Mouse (Mus musculus) CH12.LX (cell line): Measurements from ENCODE around the gene Gm19402. TPM values are rescaled to one million over a fixed set of nuclear protein-coding genes. Genes with fewer than 3 reads are reported as not detected.
"Not testable (repeated sequence)": the region's sequence is repeated elsewhere in the genome, so short reads cannot be mapped to it uniquely, and the experiment has no call there.

ENCODE experiments used
- DNase-seq: peaks from one replicate; pipeline ENCODE4 v3.0.0-alpha.2; 2013; ENCODE audit errors: extremely low read depth
- H3K27ac ChIP-seq: 2 replicates; pipeline ENCODE4 v1.5.1; 2012; ENCODE audit warnings: low read depth, mild to moderate bottlenecking, control low read depth, moderate library complexity; ENCODE audit not compliant: insufficient read depth
- H3K27me3 ChIP-seq: replicated peaks from 2 replicates; pipeline ENCODE3; 2012; ENCODE audit warnings: inconsistent platforms
- H3K36me3 ChIP-seq, 2 experiments: replicated peaks in 1 of 2; 2 replicates each; pipeline versions ENCODE3 to v1.6.1; 2012; ENCODE audit warnings: inconsistent platforms in 1 of 2, low read length in 1 of 2, mild to moderate bottlenecking in 1 of 2, mixed read lengths in 1 of 2, moderate library complexity in 1 of 2; ENCODE audit not compliant: control insufficient read depth in 1 of 2, insufficient read depth in 1 of 2
- H3K4me1 ChIP-seq, 2 experiments: 2 replicates each; pipeline ENCODE4 v1.6.1; 2012; ENCODE audit warnings: inconsistent platforms in 1 of 2, moderate library complexity in 1 of 2; ENCODE audit not compliant: insufficient read depth in 2 of 2, control insufficient read depth in 1 of 2
- H3K4me2 ChIP-seq: 2 replicates; pipeline ENCODE4 v1.6.1; 2012; ENCODE audit warnings: low read depth, mild to moderate bottlenecking, control low read depth; ENCODE audit not compliant: poor library complexity, insufficient read depth, severe bottlenecking
- H3K4me3 ChIP-seq, 3 experiments: fragments of 150-350 bp in 1 of 3; sonication (generic) in 1 of 3; replicated peaks in 1 of 3; 2 replicates each; pipeline versions ENCODE3 to v1.5.1; 2011 to 2012; ENCODE audit warnings: low read depth in 2 of 3, low read length in 2 of 3, mild to moderate bottlenecking in 2 of 3, moderate library complexity in 2 of 3, control low read depth in 1 of 3, improper control_type of control experiment in 1 of 3, inconsistent platforms in 1 of 3, mixed read lengths in 1 of 3; ENCODE audit not compliant: poor library complexity in 1 of 3
- H3K79me2 ChIP-seq: replicated peaks from 2 replicates; pipeline ENCODE4 v1.6.1; 2012; ENCODE audit warnings: mild to moderate bottlenecking, moderate library complexity; ENCODE audit not compliant: control insufficient read depth, poor library complexity, insufficient read depth, severe bottlenecking; ENCODE audit errors: extremely low read depth
- H3K9ac ChIP-seq: 2 replicates; pipeline ENCODE4 v1.6.1; 2012; ENCODE audit warnings: low read depth, mild to moderate bottlenecking, control low read depth, moderate library complexity; ENCODE audit not compliant: insufficient read depth
- H3K9me3 ChIP-seq: replicated peaks from 2 replicates; pipeline ENCODE3; 2012; ENCODE audit warnings: low read length, inconsistent platforms, mixed read lengths
- BHLHE40 ChIP-seq: IDR thresholded peaks from 2 replicates; pipeline ENCODE4 v1.6.1; 2011; ENCODE audit warnings: mild to moderate bottlenecking, low read depth, low read length, improper control_type of control experiment
- CTCF ChIP-seq, 2 experiments: IDR thresholded peaks in 1 of 2; conservative IDR thresholded peaks in 1 of 2; 2 replicates each; pipeline ENCODE4 v1.5.1; 2011 to 2012; ENCODE audit warnings: low read depth in 2 of 2, low read length in 2 of 2, improper control_type of control experiment in 1 of 2, inconsistent platforms in 1 of 2, mild to moderate bottlenecking in 1 of 2, moderate library complexity in 1 of 2
- E2F4 ChIP-seq: IDR thresholded peaks from 2 replicates; pipeline ENCODE4 v1.6.1; 2011; ENCODE audit warnings: low read depth, low read length, improper control_type of control experiment; ENCODE audit not compliant: insufficient replicate concordance
- HCFC1 ChIP-seq: IDR thresholded peaks from 2 replicates; pipeline ENCODE4 v1.6.1; 2012; ENCODE audit warnings: low read depth, mild to moderate bottlenecking, inconsistent platforms, low read length, improper control_type of control experiment
- JUN ChIP-seq: IDR thresholded peaks from 2 replicates; pipeline ENCODE4 v1.6.1; 2011; ENCODE audit warnings: low read depth, mild to moderate bottlenecking, low read length, improper control_type of control experiment, moderate library complexity; ENCODE audit not compliant: insufficient read depth
- JUND ChIP-seq: conservative IDR thresholded peaks from 2 replicates; pipeline ENCODE4 v1.6.1; 2011; ENCODE audit warnings: low read depth, low read length, improper control_type of control experiment
- MAFK ChIP-seq: IDR thresholded peaks from 2 replicates; pipeline ENCODE4 v1.6.1; 2011; ENCODE audit warnings: low read length, improper control_type of control experiment; ENCODE audit not compliant: insufficient replicate concordance
- MAX ChIP-seq: IDR thresholded peaks from 2 replicates; pipeline ENCODE4 v1.6.1; 2011; ENCODE audit warnings: low read length, improper control_type of control experiment
- MAZ ChIP-seq: IDR thresholded peaks from 2 replicates; pipeline ENCODE4 v1.6.1; 2012; ENCODE audit warnings: low read depth, mild to moderate bottlenecking, inconsistent platforms, low read length, improper control_type of control experiment, moderate library complexity
- MEF2A ChIP-seq: IDR thresholded peaks from 2 replicates; pipeline ENCODE4 v1.6.1; 2014; ENCODE audit warnings: low read depth, mild to moderate bottlenecking, inconsistent platforms, low read length, improper control_type of control experiment, borderline replicate concordance
- MXI1 ChIP-seq: IDR thresholded peaks from 2 replicates; pipeline ENCODE4 v1.6.1; 2011; ENCODE audit warnings: mild to moderate bottlenecking, low read depth, low read length, improper control_type of control experiment
- MYC ChIP-seq: IDR thresholded peaks from 2 replicates; pipeline ENCODE4 v1.6.1; 2011; ENCODE audit warnings: low read depth, mild to moderate bottlenecking, improper control_type of control experiment, low read length
- TBP ChIP-seq: conservative IDR thresholded peaks from 2 replicates; pipeline ENCODE4 v1.6.1; 2011; ENCODE audit warnings: low read depth, low read length, improper control_type of control experiment
- USF2 ChIP-seq: conservative IDR thresholded peaks from 2 replicates; pipeline ENCODE4 v1.6.1; 2011; ENCODE audit warnings: low read depth, low read length, improper control_type of control experiment
- ZKSCAN1 ChIP-seq: IDR thresholded peaks from 2 replicates; pipeline ENCODE4 v1.6.1; 2012; ENCODE audit warnings: low read depth, inconsistent platforms, low read length, improper control_type of control experiment, borderline replicate concordance
- ZNF384 ChIP-seq: IDR thresholded peaks from 2 replicates; pipeline ENCODE4 v1.6.1; 2012; ENCODE audit warnings: low read depth, low read length, improper control_type of control experiment, inconsistent platforms
- dilution Hi-C: fragments of 300-500 bp; cut with MboI; formaldehyde crosslinking; loops from 2 replicates; pipeline ENCODE4 v1.14.3; 2020; ENCODE audit warnings: low sequenced_read_pairs; ENCODE audit not compliant: extremely low pct_unique_long_range_greater_than_20kb, extremely low pct_ligation_motif_present
- in situ Hi-C: fragments of 300-500 bp; cut with MboI; formaldehyde crosslinking; loops from 3 replicates; pipeline ENCODE4 v1.14.3; 2019; ENCODE audit warnings: low sequenced_read_pairs, low pct_ligation_motif_present, low pct_unique_long_range_greater_than_20kb, mixed read lengths
- polyA plus RNA-seq: library from polyadenylated mRNA; unstranded; fragments of >175 nt; gene quantifications from 2 replicates; pipeline ENCODE4 v1.2.1, GENCODE M21; 2012; ENCODE audit warnings: low read depth; ENCODE audit not compliant: insufficient read length
- total RNA-seq, 2 experiments: library from RNA; depleted of rRNA; stranded (reverse); fragments of 300-350 nt in 1 of 2; fragments of >200 nt in 1 of 2; gene quantifications; 2 replicates each; pipeline ENCODE4 v1.2.3; 2012 to 2014

Gene Gm19402
- total and polyA plus RNA-seq, 3 experiments, result not detected

DNA sequence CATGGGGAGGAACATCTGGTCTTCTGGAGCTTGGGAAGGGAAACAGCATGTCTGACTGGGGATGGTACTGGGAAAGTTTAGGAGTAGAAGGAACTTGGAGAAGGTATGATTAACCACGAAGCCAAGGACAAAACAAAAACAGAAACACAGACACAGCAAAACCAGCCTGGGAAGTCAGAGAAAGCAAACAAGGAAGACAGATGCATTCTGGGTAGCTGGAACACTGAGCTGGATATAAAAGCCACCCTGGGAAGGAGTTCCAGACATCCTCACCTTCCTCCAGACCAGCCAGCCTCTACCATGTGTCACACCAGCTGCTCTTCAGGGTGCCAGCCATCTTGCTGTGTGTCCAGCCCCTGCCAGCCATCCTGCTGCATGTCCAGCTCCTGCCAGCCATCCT lies 24.9 kb upstream of the Gm19402 start, which contains the start of gene Gm10142:
Gene Gm10142, plus strand, starts transcription at position 301 of the 400 bp plus-strand sequence.
- in situ Hi-C loops (no loop called here), dilution Hi-C loops (no loop called here)
- TF ChIP-seq BHLHE40 (no peak), MAZ (no peak), ZKSCAN1 (no peak), MEF2A (no peak), TBP (no peak), USF2 (no peak), JUN (no peak)
- Histone ChIP-seq H3K9me3 (peaks cover 14% of the 10 kb centered on the region), H3K36me3 (no peaks in the 10 kb centered on the region), H3K27me3 (peaks cover 53% of the 10 kb centered on the region), H3K4me2 (no peak within 1 kb of the TSS), H3K4me3 (no peak within 1 kb of the TSS), H3K27ac (no peak within 1 kb of the TSS), H3K79me2 (no peaks in the 10 kb centered on the region), H3K4me1 (no peaks in the 10 kb centered on the region), H3K9ac (no peak within 1 kb of the TSS)
- no peak for DNase-seq

DNA sequence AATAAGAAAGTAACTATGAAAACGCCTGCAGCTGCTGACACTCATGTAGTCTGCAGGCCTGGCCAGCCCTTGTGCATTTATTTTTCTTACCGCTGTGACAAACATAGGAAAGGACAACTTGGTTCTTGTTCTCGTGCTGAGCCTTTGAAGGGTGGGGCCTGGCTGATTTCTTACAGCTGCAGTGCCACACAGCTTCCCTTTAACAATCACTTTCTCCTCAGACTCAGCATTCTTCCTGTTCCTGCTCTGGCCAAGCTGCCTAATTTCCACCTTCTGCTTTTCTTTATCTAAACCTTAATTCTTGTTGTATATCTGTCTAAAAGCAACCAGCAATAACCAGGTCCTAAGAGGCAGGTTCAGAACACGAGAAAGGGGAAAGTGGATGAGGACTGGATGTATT lies 23.2 kb upstream of the Gm19402 start:
- H3K27ac ChIP-seq, result no peak overlapping the region
- H3K4me2 ChIP-seq, result no peak overlapping the region
- no peak overlapping the region for H3K9ac ChIP-seq
- H3K36me3 ChIP-seq, result no peaks in the 10 kb centered on the region
- DNase-seq, result no peak
- no peaks in the 10 kb centered on the region for H3K4me1 ChIP-seq
- H3K9me3 ChIP-seq, result peaks cover 13% of the 10 kb centered on the region
- no peak overlapping the region for H3K4me3 ChIP-seq
- H3K79me2 ChIP-seq, result no peaks in the 10 kb centered on the region
- peaks cover 58% of the 10 kb centered on the region for H3K27me3 ChIP-seq
- dilution Hi-C loops, result no loop called here
- in situ Hi-C loops, result no loop called here
- TF ChIP-seq MXI1 (no peak), HCFC1 (no peak), CTCF (conservative IDR thresholded peaks at IDR 0.05 in 1 of 2, IDR thresholded peaks at IDR 0.05 in 1 of 2; ENCODE audit: low read depth in 2 of 2, low read length in 2 of 2) (no peak), ZNF384 (no peak), MAX (no peak), MAFK (no peak), TBP (no peak), JUND (no peak), MYC (no peak), E2F4 (no peak)

DNA sequence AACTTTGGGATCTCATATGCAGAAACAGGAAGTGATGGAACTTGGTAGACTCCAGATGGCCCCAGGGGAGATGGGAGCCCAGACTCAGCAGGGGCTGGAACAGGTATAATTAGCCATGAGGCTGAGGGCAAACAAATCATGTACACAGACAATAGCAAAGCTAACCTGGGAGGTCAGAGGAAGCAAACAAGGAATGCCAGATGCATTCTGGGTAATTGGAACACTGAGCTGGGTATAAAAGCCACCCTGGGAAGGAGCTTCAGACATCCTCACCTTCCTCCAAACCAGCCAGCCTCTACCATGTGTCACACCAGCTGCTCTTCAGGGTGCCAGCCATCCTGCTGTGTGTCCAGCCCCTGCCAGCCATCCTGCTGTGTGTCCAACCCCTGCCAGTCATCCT lies 20.6 kb upstream of the Gm19402 start, which contains the start of gene Gm10024:
Gene Gm10024, plus strand, starts transcription at position 301 of the 400 bp plus-strand sequence.
- DNase-seq, H3K9ac ChIP-seq, H3K36me3 ChIP-seq, H3K79me2 ChIP-seq, H3K4me1 ChIP-seq, dilution Hi-C loops, in situ Hi-C loops, H3K27ac ChIP-seq, H3K4me3 ChIP-seq, H3K4me2 ChIP-seq: not testable (repeated sequence)
- H3K9me3 ChIP-seq, result peaks cover 20% of the 10 kb centered on the region
- peaks cover 57% of the 10 kb centered on the region for H3K27me3 ChIP-seq
